Mouse (Mus musculus) heart, postnatal 25 days (tissue): Measurements from ENCODE around the gene Hyal3. TPM values are rescaled to one million over a fixed set of nuclear protein-coding genes. Genes with fewer than 3 reads are reported as not detected.
"Not testable (repeated sequence)": the region's sequence is repeated elsewhere in the genome, so short reads cannot be mapped to it uniquely, and the experiment has no call there.

ENCODE experiments used
- DNase-seq: peaks from one replicate; pipeline ENCODE4 v3.0.0; 2022; ENCODE audit warnings: low spot score
- intact Hi-C: fragments of 180-260 bp; cut with DNase I; formaldehyde crosslinking; loops from one replicate; pipeline ENCODE4 v1.15.1; 2025
- total RNA-seq, 2 experiments: library from RNA; stranded (reverse); gene quantifications; 2 replicates each; pipeline ENCODE4 v1.2.3; 2021

Gene Hyal3
- total RNA-seq, 2 experiments from 2014 or later = 0.45 to 0.62 TPM

GRCm38 (mm10) chr9:107549297-107550074 lies 31.1 kb upstream of the Hyal3 start:
- DNase-seq = no peak
- intact Hi-C loops = no loop called here

- intact Hi-C loops = no loop called here
- DNase-seq = no peak
Measured at GRCm38 (mm10) chr9:107550491-107551116, 30.0 kb upstream of the Hyal3 start.

GRCm38 (mm10) chr9:107551117-107551889 lies 29.3 kb upstream of the Hyal3 start, which contains the start of gene Rassf1:
Rassf1 (plus strand) TSS chr9:107551555.
- intact Hi-C loops = no loop called here
- peak; percentile 67 for DNase-seq

- intact Hi-C loops = no loop called here
Measured at GRCm38 (mm10) chr9:107551890-107552355, 28.7 kb upstream of the Hyal3 start.

GRCm38 (mm10) chr9:107552690-107553393 lies 27.8 kb upstream of the Hyal3 start:
- intact Hi-C loops = no loop called here
- DNase-seq = no peak

More at GRCm38 (mm10) chr9:107551890-107552355, 28.7 kb upstream of the Hyal3 start:
- no peak for DNase-seq

- intact Hi-C loops = no loop called here
Measured at GRCm38 (mm10) chr9:107553541-107554318, 26.9 kb upstream of the Hyal3 start.

GRCm38 (mm10) chr9:107554319-107554825 lies 26.2 kb upstream of the Hyal3 start:
- intact Hi-C loops = no loop called here
- DNase-seq = peak; percentile 92

More at GRCm38 (mm10) chr9:107553541-107554318, 26.9 kb upstream of the Hyal3 start:
- DNase-seq = no peak

- intact Hi-C loops = no loop called here
- peak; percentile 77 for DNase-seq
Measured at GRCm38 (mm10) chr9:107555031-107555457, 25.6 kb upstream of the Hyal3 start.

- no peak for DNase-seq
- intact Hi-C loops = no loop called here
Measured at GRCm38 (mm10) chr9:107555701-107556100, 24.9 kb upstream of the Hyal3 start.

- DNase-seq = no peak
- intact Hi-C loops = no loop called here
Measured at GRCm38 (mm10) chr9:107556346-107556745, 24.3 kb upstream of the Hyal3 start.

- intact Hi-C loops = no loop called here
Measured at GRCm38 (mm10) chr9:107563029-107563581, 17.5 kb upstream of the Hyal3 start, which contains the start of gene Tusc2. Tusc2 (plus strand) TSS chr9:107563255.

GRCm38 (mm10) chr9:107565556-107565955 lies 15.1 kb upstream of the Hyal3 start:
- intact Hi-C loops = loop anchor here (5.0 kb wide), 1 partner anchor 62 kb away; no protein-coding TSS in a partner anchor
- DNase-seq = not testable (repeated sequence)

More at GRCm38 (mm10) chr9:107563029-107563581, 17.5 kb upstream of the Hyal3 start, which contains the start of gene Tusc2:
- peak; percentile 92 for DNase-seq

- intact Hi-C loops = loop anchor here (5.0 kb wide), 1 partner anchor 61 kb away; no protein-coding TSS in a partner anchor
- peak; percentile 70 for DNase-seq
Measured at GRCm38 (mm10) chr9:107566041-107566709, 14.4 kb upstream of the Hyal3 start.

- intact Hi-C loops = loop anchor here (5.0 kb wide), 1 partner anchor 60 kb away; no protein-coding TSS in a partner anchor
- peak; percentile 76 for DNase-seq
Measured at GRCm38 (mm10) chr9:107566855-107567254, 13.8 kb upstream of the Hyal3 start.

GRCm38 (mm10) chr9:107567702-107568319 lies 12.8 kb upstream of the Hyal3 start, which contains the start of gene Hyal2:
Hyal2 (plus strand) TSS chr9:107567945.
- DNase-seq = no peak
- intact Hi-C loops = loop anchor here (5.0 kb wide), 1 partner anchor 59 kb away; no protein-coding TSS in a partner anchor

GRCm38 (mm10) chr9:107568331-107569261 lies 12.0 kb upstream of the Hyal3 start:
- intact Hi-C loops = loop anchor here (5.0 kb wide), 1 partner anchor 59 kb away; no protein-coding TSS in a partner anchor
- peak; percentile 79 for DNase-seq
